Mouse (Mus musculus) lung, adult 2 months (tissue): Measurements from ENCODE around the gene Smim24. TPM values are rescaled to one million over a fixed set of nuclear protein-coding genes. Genes with fewer than 3 reads are reported as not detected.

ENCODE experiments used
- DNase-seq: peaks from one replicate; pipeline ENCODE4 v3.0.0; 2022
- H3K4me1 ChIP-seq: fragments of 200-500 bp; 2 replicates; pipeline ENCODE4 v1.6.1; 2011; ENCODE audit warnings: low read length; ENCODE audit not compliant: control insufficient read depth, insufficient read depth
- H3K4me3 ChIP-seq: fragments of 200-500 bp; replicated peaks from 2 replicates; pipeline ENCODE3; 2011; ENCODE audit warnings: low read depth, mild to moderate bottlenecking, control low read depth, low read length; ENCODE audit errors: extremely low read depth
- CTCF ChIP-seq: fragments of 200-500 bp; IDR thresholded peaks from 2 replicates; pipeline ENCODE4 v1.5.1; 2011; ENCODE audit warnings: mild to moderate bottlenecking, low read length, control low read depth; ENCODE audit not compliant: insufficient read depth
- POLR2A ChIP-seq: fragments of 200-500 bp; IDR thresholded peaks from 2 replicates; pipeline ENCODE4 v1.6.1; 2011; ENCODE audit warnings: low read depth, mild to moderate bottlenecking, control low read depth, low read length, borderline replicate concordance; ENCODE audit errors: extremely low read depth
- WGBS: fragments of 180-500 bp; shearing (Covaris S2); methylation state at CpG from one replicate; pipeline ENCODE4 v1.1.7; 2018; 5-methylcytosine and 5-hydroxymethylcytosine counted together
- polyA plus RNA-seq: library from polyadenylated mRNA; depleted of rRNA; stranded (reverse); fragments of >200 nt; gene quantifications from 2 replicates; pipeline ENCODE4 v1.2.3, GENCODE M21; 2012

The Smim24 gene
- polyA plus RNA-seq, 1 experiment = 8.8 TPM

GRCm38 (mm10) chr10:81355533-81355932, 37.3 kb upstream of the Smim24 start:
- 75% methylated on average over 4 of the region's 4 CpGs for WGBS
- no peak overlapping the region for H3K4me3 ChIP-seq
- TF ChIP-seq CTCF = no peak
- no peak for TF ChIP-seq POLR2A
- no peak for DNase-seq
- H3K4me1 ChIP-seq = peaks cover 7% of the 10 kb centered on the region; the same call in 1 of the 2 replicates

- TF ChIP-seq POLR2A = no peak
- WGBS = 52% methylated on average over 12 of the region's 12 CpGs
- peaks cover 7% of the 10 kb centered on the region; the same call in 1 of the 2 replicates for H3K4me1 ChIP-seq
- DNase-seq = no peak
- H3K4me3 ChIP-seq = no peak overlapping the region
These were observed 36.4 kb upstream of the Smim24 start for GRCm38 (mm10) chr10:81356352-81356990.

GRCm38 (mm10) chr10:81356991-81357844, 35.6 kb upstream of the Smim24 start, which contains the start of gene Mfsd12:
Gene Mfsd12, plus strand, starts transcription at chr10:81357491.
- peak; percentile 88 for DNase-seq
- 2% methylated on average over 79 of the region's 79 CpGs for WGBS
- peak within 1 kb of the TSS; percentile 87 for H3K4me3 ChIP-seq
- TF ChIP-seq CTCF (no peak), POLR2A (peak; percentile 28; the same call in 1 of the 2 replicates)
- peaks cover 7% of the 10 kb centered on the region; the same call in 1 of the 2 replicates for H3K4me1 ChIP-seq

GRCm38 (mm10) chr10:81358209-81358608, 34.6 kb upstream of the Smim24 start:
- TF ChIP-seq POLR2A (no peak), CTCF (no peak)
- Histone ChIP-seq H3K4me3 (peak overlapping the region; percentile 87), H3K4me1 (peaks cover 8% of the 10 kb centered on the region; the same call in 1 of the 2 replicates)
- 29% methylated on average over 4 of the region's 4 CpGs for WGBS
- no peak for DNase-seq

GRCm38 (mm10) chr10:81358841-81359240, 34.0 kb upstream of the Smim24 start:
- TF ChIP-seq POLR2A (no peak), CTCF (no peak)
- no peak overlapping the region for H3K4me3 ChIP-seq
- 59% methylated on average over 1 of the region's 1 CpGs for WGBS
- peaks cover 9% of the 10 kb centered on the region; the same call in 1 of the 2 replicates for H3K4me1 ChIP-seq
- DNase-seq = no peak

- no peak for TF ChIP-seq CTCF
- TF ChIP-seq POLR2A = no peak
- 68% methylated on average over 8 of the region's 8 CpGs for WGBS
- DNase-seq = no peak
- no peak overlapping the region for H3K4me3 ChIP-seq
- peaks cover 11% of the 10 kb centered on the region; the same call in 1 of the 2 replicates for H3K4me1 ChIP-seq
These were observed 32.1 kb upstream of the Smim24 start for GRCm38 (mm10) chr10:81360721-81361120.

- DNase-seq = no peak
- Histone ChIP-seq H3K4me3 (no peak overlapping the region), H3K4me1 (peaks cover 11% of the 10 kb centered on the region; the same call in 1 of the 2 replicates)
- TF ChIP-seq CTCF (no peak), POLR2A (no peak)
- WGBS = 55% methylated on average over 12 of the region's 12 CpGs
These were observed 30.4 kb upstream of the Smim24 start for GRCm38 (mm10) chr10:81362336-81362949.

GRCm38 (mm10) chr10:81363436-81364346, 29.2 kb upstream of the Smim24 start:
- H3K4me1 ChIP-seq = peaks cover 6% of the 10 kb centered on the region; the same call in 1 of the 2 replicates
- WGBS = 40% methylated on average over 54 of the region's 54 CpGs

GRCm38 (mm10) chr10:81364666-81365065, 28.2 kb upstream of the Smim24 start:
- 0 out of 2 replicates have a peak, but pooled peaks cover 5% of the 10 kb centered on the region for H3K4me1 ChIP-seq
- DNase-seq = no peak

More at GRCm38 (mm10) chr10:81363436-81364346, 29.2 kb upstream of the Smim24 start:
- peak overlapping the region; percentile 7 for H3K4me3 ChIP-seq
- TF ChIP-seq CTCF = no peak
- TF ChIP-seq POLR2A = no peak
- DNase-seq = no peak

More at GRCm38 (mm10) chr10:81364666-81365065, 28.2 kb upstream of the Smim24 start:
- H3K4me3 ChIP-seq = peak overlapping the region; percentile 9
- WGBS = 26% methylated on average over 28 of the region's 28 CpGs
- TF ChIP-seq CTCF (no peak), POLR2A (0 out of 2 replicates have a peak, but pooled peaks have one; percentile 26)
